Mouse (Mus musculus) urinary bladder, postnatal 10 days (tissue): Measurements from ENCODE around the gene Myof.
A peak's percentile ranks its signal among the peaks of the same experiment; 100 is the strongest.

ENCODE experiments used
- DNase-seq: peaks from one replicate; pipeline ENCODE4 v3.0.0; 2022; ENCODE audit warnings: low spot score

Gene Myof

GRCm38 (mm10) chr19:38043281-38043981 lies at the start of gene Myof:
Gene Myof, minus strand, starts transcription at chr19:38043577.
- DNase-seq, result no peak

- DNase-seq, result no peak
Measured at GRCm38 (mm10) chr19:38091512-38091985, 48.2 kb upstream of the Myof start.

DNA sequence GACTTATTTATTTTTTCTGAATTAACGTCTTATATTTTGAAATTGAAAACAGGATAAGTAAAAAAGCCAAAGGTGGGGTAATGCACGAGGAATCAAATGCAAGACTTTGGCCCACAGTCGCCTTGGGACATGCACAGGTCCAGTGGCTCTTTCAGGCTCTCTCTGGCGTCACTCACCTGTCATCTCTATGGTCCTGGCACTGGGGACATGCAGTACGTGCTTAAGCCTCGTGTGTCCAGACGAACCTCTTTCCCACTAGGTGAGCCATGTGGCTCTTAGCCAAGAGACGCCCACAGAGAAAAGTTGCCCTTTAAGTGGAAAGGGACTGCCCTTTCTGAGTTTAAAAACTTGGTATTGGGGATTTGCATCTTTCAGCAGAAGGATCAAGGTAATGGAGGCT lies 46.0 kb upstream of the Myof start:
- no peak for DNase-seq

DNA sequence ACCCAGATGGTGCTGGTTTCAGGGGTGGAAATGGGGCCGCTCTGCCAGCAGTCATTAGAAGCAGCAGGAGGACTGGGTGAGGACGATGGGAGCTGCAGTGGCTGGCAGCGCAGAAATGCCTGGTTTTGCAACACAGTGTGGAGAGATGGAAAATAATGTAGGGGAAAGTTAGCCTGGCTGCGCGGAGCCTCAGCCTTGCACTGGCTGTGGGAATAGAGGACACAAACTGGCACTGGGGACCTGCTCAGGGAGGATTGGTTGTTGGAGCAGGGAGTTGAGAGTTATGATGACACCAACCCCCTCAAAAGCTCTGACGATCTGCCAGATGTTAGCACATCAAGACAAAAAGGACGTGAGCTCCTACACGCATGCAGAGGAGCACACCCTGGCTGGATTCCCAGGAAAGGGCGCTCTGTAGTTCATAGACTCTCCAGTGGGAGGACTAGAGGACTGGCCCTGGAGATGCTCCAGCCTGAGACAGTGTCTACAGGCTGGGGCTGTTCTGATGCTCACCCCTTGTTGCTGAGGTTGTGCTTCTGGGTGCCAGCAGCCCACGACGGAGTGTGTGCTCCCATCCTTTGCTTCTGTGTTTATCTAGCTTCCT lies 43.7 kb upstream of the Myof start:
- no peak for DNase-seq

- no peak for DNase-seq
Measured at GRCm38 (mm10) chr19:38085841-38086240, 42.5 kb upstream of the Myof start.

DNA sequence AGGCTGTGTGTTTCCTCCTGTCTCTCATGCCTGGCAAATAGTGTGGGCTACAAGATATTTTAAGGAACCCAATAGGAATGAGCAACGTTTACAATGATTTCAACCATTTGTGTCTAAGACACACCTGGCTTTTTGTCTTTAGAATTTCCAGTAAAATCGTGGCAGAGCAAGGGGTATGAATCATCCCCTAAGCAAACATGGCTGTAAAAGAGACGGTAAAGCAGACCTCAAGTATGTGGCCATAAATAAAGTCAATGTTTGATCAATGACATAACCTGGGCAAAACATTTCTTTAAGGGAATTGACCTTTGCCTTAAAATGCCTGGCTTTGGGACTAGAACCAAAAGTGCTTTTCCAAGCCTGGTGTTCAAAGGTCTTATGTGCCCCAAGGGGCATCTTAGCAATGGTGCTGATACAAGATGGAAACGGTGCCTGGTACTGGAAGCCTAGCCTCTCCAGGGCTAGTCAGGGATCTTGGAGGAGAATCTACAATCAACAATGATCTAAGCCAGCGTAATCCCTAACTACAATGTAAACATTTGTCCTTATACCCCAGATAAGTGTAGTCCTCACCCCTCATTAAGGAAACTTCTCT lies 39.7 kb upstream of the Myof start:
- no peak for DNase-seq

DNA sequence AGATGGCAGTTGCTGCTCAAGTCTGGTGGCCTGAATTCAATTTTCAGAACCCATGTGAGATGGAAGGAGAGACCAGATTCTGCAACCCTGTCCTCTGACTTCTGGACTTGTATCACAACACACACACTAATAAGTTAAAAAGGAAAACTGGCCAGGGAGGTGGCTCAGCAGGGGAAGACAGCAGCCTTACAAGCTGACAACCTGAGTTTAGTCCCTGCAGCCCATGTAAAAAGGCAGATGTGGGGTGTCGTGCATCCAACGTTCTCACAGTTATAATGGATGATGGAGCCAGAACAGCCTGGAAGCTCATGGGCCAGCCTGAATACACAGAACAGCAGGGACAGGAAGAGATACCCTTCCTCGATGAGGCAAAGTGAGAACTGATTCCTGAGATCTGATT lies 38.0 kb upstream of the Myof start:
- DNase-seq, result no peak

DNA sequence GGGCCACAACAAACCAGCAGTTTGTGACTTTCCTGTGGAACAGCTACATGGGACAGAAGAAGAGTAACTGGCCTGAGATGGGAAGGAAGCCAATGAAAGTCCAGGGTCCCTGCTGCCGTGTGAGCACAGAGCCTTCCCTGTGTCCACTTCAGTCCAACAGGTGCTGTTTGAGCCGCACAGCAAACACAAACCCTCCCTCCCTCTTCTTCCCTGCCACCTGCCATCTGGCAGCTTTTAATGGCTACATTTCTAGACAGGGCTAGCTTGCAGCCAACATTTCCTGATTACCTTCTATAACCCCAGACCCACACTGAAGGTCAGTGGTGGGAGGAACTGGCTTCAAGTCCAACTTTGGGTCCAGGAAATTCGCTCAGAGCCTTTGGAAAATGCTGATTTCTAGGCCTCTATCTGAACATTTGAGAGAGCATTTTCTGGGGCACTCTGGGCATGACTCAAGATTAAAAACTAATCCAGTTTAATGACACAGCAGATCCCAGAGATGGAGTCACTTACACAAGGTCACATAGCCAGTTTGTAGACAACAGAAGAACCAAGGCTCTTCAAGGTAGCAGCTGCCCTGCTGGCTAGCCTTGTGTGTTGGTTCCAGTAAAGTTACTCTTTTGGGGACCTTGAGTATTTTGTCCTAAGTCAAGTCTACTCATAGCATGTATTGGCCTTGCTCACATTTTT lies 34.6 kb upstream of the Myof start:
- DNase-seq, result no peak

DNA sequence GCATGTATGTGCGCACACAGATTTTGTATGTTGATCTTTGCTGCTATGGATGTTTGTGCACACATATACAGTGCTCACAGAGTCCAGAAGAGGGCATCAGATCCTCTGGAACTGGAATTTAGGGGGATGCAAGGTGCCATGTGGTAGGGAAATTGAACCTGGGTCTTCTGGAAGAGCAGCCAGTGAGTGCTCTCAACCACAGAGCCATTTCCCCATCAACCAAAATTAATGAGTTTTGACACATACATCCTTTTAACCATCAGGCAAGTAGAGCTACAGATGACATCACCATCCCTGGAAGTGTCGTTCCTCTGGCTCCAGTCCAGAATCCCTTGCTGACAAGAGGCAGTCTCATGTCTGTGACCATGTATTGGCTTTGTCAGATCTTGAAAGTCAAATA lies 32.9 kb upstream of the Myof start:
- no peak for DNase-seq

GRCm38 (mm10) chr19:38075051-38075450 lies 31.7 kb upstream of the Myof start:
- no peak for DNase-seq

DNA sequence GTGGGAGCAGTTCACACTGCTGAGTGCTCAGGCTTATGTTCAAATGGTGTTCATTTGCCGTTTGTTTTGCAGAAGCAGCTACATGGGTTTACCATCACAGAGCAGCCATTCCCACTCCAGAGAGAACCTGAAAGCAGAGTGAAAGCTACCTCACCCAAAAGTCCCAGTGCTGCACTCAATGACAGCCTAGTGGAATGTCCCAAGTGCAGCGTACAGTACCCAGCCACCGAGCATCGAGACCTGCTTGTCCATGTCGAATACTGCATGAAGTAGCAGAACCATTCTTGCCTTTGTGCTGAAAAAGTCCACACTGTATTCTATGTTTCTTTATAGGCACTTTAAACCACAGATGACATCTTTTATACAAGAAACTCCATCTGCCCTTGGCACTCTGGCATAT lies 29.8 kb upstream of the Myof start:
- DNase-seq, result no peak

GRCm38 (mm10) chr19:38064051-38064450 lies 20.7 kb upstream of the Myof start:
- no peak for DNase-seq

- DNase-seq, result no peak
Measured at GRCm38 (mm10) chr19:38063201-38063600, 19.8 kb upstream of the Myof start.

DNA sequence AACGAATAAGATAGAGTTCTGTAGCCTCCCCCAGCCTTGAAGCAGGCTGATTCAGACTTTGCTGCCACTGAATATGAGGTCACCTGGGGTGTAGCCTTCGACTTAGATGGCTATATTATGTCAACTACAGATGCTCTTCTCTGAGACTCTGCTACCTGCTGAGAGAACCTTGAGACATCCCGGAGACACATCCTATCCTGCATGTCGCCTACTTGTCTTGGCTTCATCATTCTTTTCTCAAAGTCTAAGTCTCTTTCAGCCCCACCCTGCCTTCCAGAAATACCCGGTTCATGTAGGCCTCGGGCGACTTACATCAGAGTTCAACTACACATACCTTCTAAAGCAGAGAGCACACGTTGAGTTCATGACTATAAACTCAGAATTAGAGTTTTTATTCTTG lies 13.6 kb upstream of the Myof start:
- DNase-seq, result no peak

DNA sequence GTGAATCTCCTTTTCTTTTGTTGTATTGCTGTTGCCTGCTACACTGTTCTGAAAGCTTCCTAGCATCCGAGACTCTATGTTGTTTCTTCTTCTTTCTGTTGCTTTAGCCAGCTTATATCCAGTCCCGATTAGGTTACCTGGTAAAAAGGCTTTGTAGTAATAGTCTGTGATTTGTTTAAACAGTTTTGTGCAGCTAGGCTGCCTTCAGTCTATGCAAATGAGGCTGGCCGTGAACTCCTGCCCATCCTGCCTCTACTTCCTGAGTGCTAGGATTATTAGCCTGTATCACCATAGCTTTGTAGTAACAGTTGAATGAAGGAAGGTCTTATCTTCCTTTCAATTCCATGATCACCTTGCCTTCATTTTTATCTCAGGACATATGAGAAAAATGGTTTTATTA lies 12.9 kb upstream of the Myof start:
- no peak for DNase-seq

- DNase-seq, result no peak
Measured at GRCm38 (mm10) chr19:38055798-38056197, 12.4 kb upstream of the Myof start.

DNA sequence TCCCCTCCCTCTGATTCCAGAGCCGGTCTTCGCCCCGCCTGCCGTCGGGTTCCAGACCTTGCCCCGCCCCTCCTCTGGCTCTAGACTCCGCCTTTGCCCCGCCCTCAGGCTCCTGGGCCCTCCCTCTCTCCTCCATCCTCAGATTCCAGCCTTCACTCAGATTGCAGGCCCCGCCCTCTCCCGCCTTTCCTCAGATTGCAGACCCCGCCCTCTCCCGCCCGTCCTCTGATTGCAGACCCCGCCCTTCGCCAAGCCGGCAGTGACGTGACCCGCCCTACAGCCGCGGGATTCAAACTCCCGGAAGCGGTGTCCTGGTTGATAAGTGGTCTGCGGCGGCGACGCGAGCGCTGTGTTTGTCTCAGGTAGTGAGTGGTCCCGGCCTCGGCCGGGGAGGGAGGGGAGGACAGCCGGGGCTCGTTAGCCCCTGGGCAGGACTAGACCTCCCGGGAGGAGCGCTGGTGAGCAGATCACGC lies 11.4 kb upstream of the Myof start, which contains the start of gene Cep55:
TSS of gene Cep55 (plus strand) at position 292 of the 473 bp plus-strand sequence.
- DNase-seq, result peak; percentile 80

- no peak for DNase-seq
Measured at GRCm38 (mm10) chr19:38054149-38054719, 10.9 kb upstream of the Myof start.

DNA sequence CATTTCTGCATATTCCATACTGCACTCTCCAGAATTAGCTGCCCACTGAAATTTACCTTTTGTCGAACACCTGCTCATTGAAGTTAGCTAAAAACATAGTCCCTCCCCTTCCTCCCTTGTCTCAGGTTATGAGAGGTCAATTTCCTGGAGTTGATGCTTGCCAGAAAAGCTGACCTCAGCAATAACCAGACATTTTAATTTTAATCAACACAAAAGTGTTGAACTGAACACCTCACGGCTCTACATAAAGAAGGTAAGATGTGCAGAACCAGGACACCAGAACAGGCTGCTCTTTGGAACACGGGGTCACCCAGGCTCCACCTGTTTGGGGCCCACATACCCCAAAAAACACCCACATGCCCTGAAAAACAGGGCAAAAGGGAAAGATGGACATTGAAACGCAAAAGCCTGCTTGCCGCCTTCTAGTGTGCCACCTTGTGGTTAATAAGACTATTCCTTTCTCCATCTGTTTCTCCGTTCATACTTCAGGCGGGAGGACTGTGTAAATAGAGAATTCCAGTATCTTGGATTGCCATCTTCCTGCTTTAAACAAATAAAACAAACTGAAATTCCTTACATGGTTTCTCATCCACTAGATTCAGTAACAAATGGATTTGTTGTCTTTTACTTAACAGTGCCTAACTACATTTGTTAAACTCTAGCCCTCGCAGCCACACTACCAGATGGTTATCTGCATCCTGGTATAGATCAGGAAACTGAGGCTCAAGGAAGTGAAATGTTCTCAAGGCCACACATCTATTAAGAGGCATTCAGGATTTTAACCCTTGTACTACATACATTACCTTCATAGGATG lies 10.1 kb upstream of the Myof start:
- DNase-seq, result no peak

DNA sequence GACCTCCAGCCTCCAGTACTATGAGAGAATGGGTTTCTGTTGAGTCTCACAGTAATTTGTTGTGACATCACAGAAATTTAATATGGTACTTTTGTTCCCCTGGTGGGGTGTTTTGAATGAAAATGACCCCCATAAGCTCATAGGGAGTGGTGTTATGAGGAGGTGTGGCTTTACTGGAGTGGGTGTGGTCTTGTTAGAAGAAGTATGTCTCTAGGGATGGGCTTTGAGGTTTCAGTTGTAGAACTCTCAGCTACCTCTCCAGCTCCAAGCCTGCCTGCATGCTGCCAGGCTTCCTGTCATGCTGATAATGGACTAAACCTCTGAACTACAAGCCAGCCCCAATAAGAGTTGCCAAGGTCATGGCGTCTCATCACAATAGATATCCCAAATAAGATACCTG lies 6.3 kb upstream of the Myof start:
- DNase-seq, result no peak

DNA sequence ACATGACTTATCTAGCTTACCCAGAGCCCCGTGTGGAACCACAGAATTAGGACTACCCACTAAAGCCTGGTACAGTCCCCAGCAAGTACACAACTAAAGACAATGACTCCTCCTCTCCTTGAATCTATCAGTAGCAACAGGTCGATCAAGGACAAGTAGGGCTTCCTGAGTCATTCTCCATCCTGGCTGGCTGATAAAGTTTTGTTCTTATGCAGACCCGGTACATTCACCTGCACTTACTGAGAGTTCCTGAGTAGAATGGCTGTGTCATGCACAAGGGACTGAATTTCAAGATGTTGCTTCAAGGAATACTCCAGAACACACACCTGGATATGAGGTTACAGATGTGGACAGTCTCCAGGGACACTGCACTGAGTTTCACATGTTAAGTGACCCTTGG lies 1.8 kb upstream of the Myof start:
- no peak for DNase-seq
